Mouse (Mus musculus) R1 (cell line): ENCODE results near the gene C130032M10Rik.
A peak's percentile ranks its signal among the peaks of the same experiment; 100 is the strongest.

Experiments used
- DNase-seq: peaks from one replicate; pipeline ENCODE4 v3.0.0-alpha.2; 2018; ENCODE audit warnings: low read depth, low spot score

C130032M10Rik gene

GRCm38 (mm10) chr9:114548496-114548895 is 33.0 kb downstream of the C130032M10Rik start:
- no peak for DNase-seq

- DNase-seq, result peak; percentile 96
Measured at GRCm38 (mm10) chr9:114549117-114549516, 33.6 kb downstream of the C130032M10Rik start.

GRCm38 (mm10) chr9:114550033-114550432 is 34.5 kb downstream of the C130032M10Rik start:
- peak; percentile 47 for DNase-seq

GRCm38 (mm10) chr9:114553828-114554227 is 38.3 kb downstream of the C130032M10Rik start:
- peak; percentile 83 for DNase-seq

GRCm38 (mm10) chr9:114554355-114554979 is 39.0 kb downstream of the C130032M10Rik start:
- no peak for DNase-seq

- peak; percentile 89 for DNase-seq
Measured at GRCm38 (mm10) chr9:114556276-114556855, 40.9 kb downstream of the C130032M10Rik start.

GRCm38 (mm10) chr9:114557086-114557485 is 41.6 kb downstream of the C130032M10Rik start:
- DNase-seq, result peak; percentile 92

- DNase-seq, result no peak
Measured at GRCm38 (mm10) chr9:114560141-114560540, 44.6 kb downstream of the C130032M10Rik start.

- DNase-seq, result no peak
Measured at GRCm38 (mm10) chr9:114560771-114561670, 45.5 kb downstream of the C130032M10Rik start.

- DNase-seq, result peak; percentile 61
Measured at GRCm38 (mm10) chr9:114561671-114561971, 46.1 kb downstream of the C130032M10Rik start.

GRCm38 (mm10) chr9:114562031-114562918 is 46.8 kb downstream of the C130032M10Rik start:
- DNase-seq, result no peak

GRCm38 (mm10) chr9:114562919-114563751 is 47.6 kb downstream of the C130032M10Rik start:
- DNase-seq, result peak; percentile 81

- peak; percentile 94 for DNase-seq
Measured at GRCm38 (mm10) chr9:114563761-114564606, 48.5 kb downstream of the C130032M10Rik start, which contains the start of gene Trim71. Trim71 (minus strand) TSS chr9:114564369.

- DNase-seq, result peak; percentile 66
Measured at GRCm38 (mm10) chr9:114564667-114565066, 49.2 kb downstream of the C130032M10Rik start.
